Mouse (Mus musculus) testis, adult 2 months (tissue): ENCODE data around the gene AU022252.

Experiments
- CTCF ChIP-seq: fragments of 200-500 bp; IDR thresholded peaks from 2 replicates; pipeline ENCODE4 v1.5.1; 2012; ENCODE audit warnings: low read depth, mild to moderate bottlenecking, inconsistent platforms, low read length, moderate library complexity; ENCODE audit not compliant: control insufficient read depth, insufficient read depth, insufficient replicate concordance
- POLR2A ChIP-seq: fragments of 200-500 bp; IDR thresholded peaks from 2 replicates; pipeline ENCODE4 v1.6.1; 2012; ENCODE audit warnings: low read depth, mild to moderate bottlenecking, inconsistent platforms, low read length, moderate library complexity; ENCODE audit not compliant: control insufficient read depth

GRCm38 (mm10) chr4:119242571-119242970, 10.1 kb upstream of the AU022252 start:
- TF ChIP-seq CTCF (no peak), POLR2A (no peak)
